Mouse (Mus musculus): ENCODE results near the gene Serpine1. TPM values are rescaled to one million over a fixed set of nuclear protein-coding genes. Genes with fewer than 3 reads are reported as not detected.

Gene Serpine1
- polyA plus RNA-seq, 1 experiment from 2014 or later = 0.86 TPM

GRCm38 (mm10) chr5:137046991-137047390 is 25.1 kb downstream of the Serpine1 start:
- no peak for ATAC-seq (ENCODE audit: borderline replicate concordance, extremely low read depth, low FRiP score, low TSS enrichment)
- H3K27me3 ChIP-seq = no peaks in the 10 kb centered on the region
- no peaks in the 10 kb centered on the region for H3K9me3 ChIP-seq
- H3K4me2 ChIP-seq = no peak overlapping the region
- H3K36me3 ChIP-seq = peaks cover 9% of the 10 kb centered on the region
- H3K4me3 ChIP-seq = no peak overlapping the region
- no peak overlapping the region for H3K9ac ChIP-seq
- H3K27ac ChIP-seq = no peak overlapping the region
- H3K4me1 ChIP-seq = peaks cover 10% of the 10 kb centered on the region

- H3K4me3 ChIP-seq = peak overlapping the region; percentile 76
- H3K27ac ChIP-seq = no peak overlapping the region
- WGBS = 20% methylated on average over 5 of the region's 5 CpGs
- no peaks in the 10 kb centered on the region for H3K27me3 ChIP-seq
- H3K4me2 ChIP-seq = peak overlapping the region; percentile 85
- no peaks in the 10 kb centered on the region for H3K9me3 ChIP-seq
- no peak overlapping the region for H3K9ac ChIP-seq
- peaks cover 16% of the 10 kb centered on the region for H3K36me3 ChIP-seq
- peaks cover 10% of the 10 kb centered on the region for H3K4me1 ChIP-seq
- no peak for ATAC-seq (ENCODE audit: borderline replicate concordance, extremely low read depth, low FRiP score, low TSS enrichment)
Observed at GRCm38 (mm10) chr5:137046324-137046718, 25.7 kb downstream of the Serpine1 start.

DNA sequence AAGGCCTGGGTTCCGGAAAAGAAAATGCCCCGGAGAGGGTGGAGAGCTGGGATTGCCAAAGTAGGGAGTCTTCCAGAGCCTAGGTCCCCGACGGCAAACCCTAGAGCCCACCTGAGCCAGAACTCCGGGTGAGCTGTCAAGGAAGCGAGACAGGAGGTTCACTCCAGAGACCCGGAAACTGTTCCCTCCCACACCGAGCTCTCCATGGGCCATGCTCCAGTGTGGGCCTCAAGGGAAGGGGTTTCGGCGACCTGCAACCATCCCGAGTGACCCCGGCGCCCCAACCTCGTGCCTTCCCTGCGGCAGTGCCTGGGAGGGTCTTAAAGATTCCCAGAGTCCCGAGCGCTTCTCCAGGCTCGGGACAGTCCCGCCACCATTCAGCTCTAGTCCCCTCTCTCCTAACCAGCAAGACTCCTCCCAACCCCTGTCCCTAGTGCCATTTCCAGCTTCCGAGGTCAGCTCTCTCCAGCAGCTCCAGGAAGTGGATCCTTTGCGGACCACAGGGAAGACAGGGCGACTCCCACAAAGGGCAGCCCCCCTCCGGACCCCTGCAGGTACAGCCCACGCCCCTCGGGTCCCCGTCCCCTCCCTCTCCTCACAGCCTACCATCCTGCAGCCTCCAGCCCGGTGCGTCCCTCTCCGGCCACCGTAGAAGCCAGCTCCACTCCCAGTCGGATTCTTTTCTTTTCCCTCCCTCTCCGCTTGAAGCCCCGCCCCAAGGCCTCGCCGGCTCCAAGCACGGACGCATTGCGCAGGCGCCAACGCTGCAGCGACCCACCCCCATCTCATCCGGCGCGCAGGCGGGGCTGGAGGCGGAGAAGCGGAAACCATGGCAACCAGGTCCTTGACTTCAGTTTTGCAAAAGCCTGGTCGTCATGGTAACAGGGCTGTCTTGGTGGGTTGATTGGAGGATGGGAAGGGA is 26.4 kb downstream of the Serpine1 start, which contains the start of gene Ap1s1:
TSS of gene Ap1s1 (minus strand) at position 734 of the 922 bp plus-strand sequence.
- H3K27me3 ChIP-seq = no peaks in the 10 kb centered on the region
- under 1% methylated on average over 48 of the region's 48 CpGs for WGBS
- peak; percentile 91 for ATAC-seq (ENCODE audit: borderline replicate concordance, extremely low read depth, low FRiP score, low TSS enrichment)

DNA sequence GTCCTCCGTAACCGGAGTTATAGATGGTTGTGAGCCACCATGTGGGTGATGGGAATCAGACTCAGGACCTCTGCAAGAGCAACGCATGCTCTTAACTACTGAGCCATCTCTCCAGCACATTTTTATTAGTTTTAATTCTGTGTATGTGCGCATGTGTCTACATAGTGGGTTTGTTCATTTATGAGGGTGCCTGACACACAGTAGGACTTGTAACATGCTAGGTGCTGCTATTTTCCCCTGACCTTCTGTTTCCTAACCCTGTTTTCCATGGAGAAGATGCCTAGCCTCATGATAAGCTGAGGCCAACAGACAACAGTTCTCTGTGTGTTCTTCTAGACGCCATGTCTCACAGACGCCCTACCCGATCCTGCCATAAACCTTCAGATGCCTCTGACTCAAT is 28.1 kb downstream of the Serpine1 start:
- 95% methylated on average over 7 of the region's 7 CpGs for WGBS
- Histone ChIP-seq H3K27me3 (no peaks in the 10 kb centered on the region), H3K4me2 (no peak overlapping the region), H3K36me3 (peaks cover 35% of the 10 kb centered on the region), H3K27ac (no peak overlapping the region), H3K4me3 (no peak overlapping the region), H3K4me1 (peaks cover 10% of the 10 kb centered on the region), H3K9me3 (no peaks in the 10 kb centered on the region), H3K9ac (no peak overlapping the region)
- no peak for ATAC-seq (ENCODE audit: borderline replicate concordance, extremely low read depth, low FRiP score, low TSS enrichment)

More for the DNA sequence above, 26.4 kb downstream of the Serpine1 start, which contains the start of gene Ap1s1:
- peaks cover 10% of the 10 kb centered on the region for H3K4me1 ChIP-seq
- H3K9ac ChIP-seq = peak within 1 kb of the TSS; percentile 83
- peak within 1 kb of the TSS; percentile 72 for H3K27ac ChIP-seq
- H3K4me3 ChIP-seq = peak within 1 kb of the TSS; percentile 76
- peak within 1 kb of the TSS; percentile 85 for H3K4me2 ChIP-seq
- H3K36me3 ChIP-seq = peaks cover 21% of the 10 kb centered on the region
- no peaks in the 10 kb centered on the region for H3K9me3 ChIP-seq

GRCm38 (mm10) chr5:137041442-137041841 is 30.6 kb downstream of the Serpine1 start:
- no peak for ATAC-seq (ENCODE audit: borderline replicate concordance, extremely low read depth, low FRiP score, low TSS enrichment)

GRCm38 (mm10) chr5:137039453-137039852 is 32.6 kb downstream of the Serpine1 start:
- Histone ChIP-seq H3K4me2 (no peak overlapping the region), H3K9me3 (no peaks in the 10 kb centered on the region), H3K9ac (no peak overlapping the region), H3K27me3 (no peaks in the 10 kb centered on the region), H3K27ac (no peak overlapping the region), H3K4me3 (no peak overlapping the region), H3K4me1 (no peaks in the 10 kb centered on the region; the same call in 1 of the 2 replicates), H3K36me3 (peaks cover 64% of the 10 kb centered on the region)
- no peak for ATAC-seq (ENCODE audit: borderline replicate concordance, extremely low read depth, low FRiP score, low TSS enrichment)
- WGBS = 92% methylated on average over 10 of the region's 10 CpGs

More at GRCm38 (mm10) chr5:137041442-137041841, 30.6 kb downstream of the Serpine1 start:
- Histone ChIP-seq H3K36me3 (peaks cover 58% of the 10 kb centered on the region), H3K27ac (no peak overlapping the region), H3K4me3 (no peak overlapping the region), H3K27me3 (no peaks in the 10 kb centered on the region), H3K4me1 (peaks cover 10% of the 10 kb centered on the region), H3K9ac (no peak overlapping the region), H3K9me3 (no peaks in the 10 kb centered on the region), H3K4me2 (no peak overlapping the region)
- 88% methylated on average over 10 of the region's 10 CpGs for WGBS

GRCm38 (mm10) chr5:137036211-137036610 is 35.9 kb downstream of the Serpine1 start:
- ATAC-seq (ENCODE audit: borderline replicate concordance, extremely low read depth, low FRiP score, low TSS enrichment) = no peak
- no peak overlapping the region for H3K9ac ChIP-seq
- H3K4me3 ChIP-seq = no peak overlapping the region
- peaks cover 14% of the 10 kb centered on the region for H3K27me3 ChIP-seq
- no peak overlapping the region for H3K4me2 ChIP-seq
- WGBS = 76% methylated on average over 13 of the region's 13 CpGs
- H3K36me3 ChIP-seq = peaks cover 46% of the 10 kb centered on the region
- no peaks in the 10 kb centered on the region for H3K9me3 ChIP-seq
- peaks cover 14% of the 10 kb centered on the region for H3K4me1 ChIP-seq
- no peak overlapping the region for H3K27ac ChIP-seq

- Histone ChIP-seq H3K9ac (peak overlapping the region; percentile 21; the same call in 1 of the 2 replicates), H3K9me3 (no peaks in the 10 kb centered on the region), H3K27me3 (peaks cover 49% of the 10 kb centered on the region), H3K27ac (no peak overlapping the region), H3K4me3 (peak overlapping the region; percentile 46), H3K4me1 (peaks cover 27% of the 10 kb centered on the region), H3K4me2 (peak overlapping the region; percentile 99), H3K36me3 (peaks cover 17% of the 10 kb centered on the region)
- under 1% methylated on average over 45 of the region's 49 CpGs for WGBS
- peak; percentile 82 for ATAC-seq (ENCODE audit: borderline replicate concordance, extremely low read depth, low FRiP score, low TSS enrichment)
Observed at GRCm38 (mm10) chr5:137032641-137033074, 39.4 kb downstream of the Serpine1 start.

GRCm38 (mm10) chr5:137032033-137032421 is 40.0 kb downstream of the Serpine1 start:
- WGBS = under 1% methylated on average over 33 of the region's 33 CpGs
- H3K36me3 ChIP-seq = peaks cover 11% of the 10 kb centered on the region
- no peak overlapping the region for H3K9ac ChIP-seq
- peaks cover 55% of the 10 kb centered on the region for H3K27me3 ChIP-seq
- no peak overlapping the region for H3K27ac ChIP-seq
- H3K4me3 ChIP-seq = peak overlapping the region; percentile 46
- no peaks in the 10 kb centered on the region for H3K9me3 ChIP-seq
- H3K4me1 ChIP-seq = peaks cover 27% of the 10 kb centered on the region
- no peak for ATAC-seq (ENCODE audit: borderline replicate concordance, extremely low read depth, low FRiP score, low TSS enrichment)
- peak overlapping the region; percentile 99 for H3K4me2 ChIP-seq

DNA sequence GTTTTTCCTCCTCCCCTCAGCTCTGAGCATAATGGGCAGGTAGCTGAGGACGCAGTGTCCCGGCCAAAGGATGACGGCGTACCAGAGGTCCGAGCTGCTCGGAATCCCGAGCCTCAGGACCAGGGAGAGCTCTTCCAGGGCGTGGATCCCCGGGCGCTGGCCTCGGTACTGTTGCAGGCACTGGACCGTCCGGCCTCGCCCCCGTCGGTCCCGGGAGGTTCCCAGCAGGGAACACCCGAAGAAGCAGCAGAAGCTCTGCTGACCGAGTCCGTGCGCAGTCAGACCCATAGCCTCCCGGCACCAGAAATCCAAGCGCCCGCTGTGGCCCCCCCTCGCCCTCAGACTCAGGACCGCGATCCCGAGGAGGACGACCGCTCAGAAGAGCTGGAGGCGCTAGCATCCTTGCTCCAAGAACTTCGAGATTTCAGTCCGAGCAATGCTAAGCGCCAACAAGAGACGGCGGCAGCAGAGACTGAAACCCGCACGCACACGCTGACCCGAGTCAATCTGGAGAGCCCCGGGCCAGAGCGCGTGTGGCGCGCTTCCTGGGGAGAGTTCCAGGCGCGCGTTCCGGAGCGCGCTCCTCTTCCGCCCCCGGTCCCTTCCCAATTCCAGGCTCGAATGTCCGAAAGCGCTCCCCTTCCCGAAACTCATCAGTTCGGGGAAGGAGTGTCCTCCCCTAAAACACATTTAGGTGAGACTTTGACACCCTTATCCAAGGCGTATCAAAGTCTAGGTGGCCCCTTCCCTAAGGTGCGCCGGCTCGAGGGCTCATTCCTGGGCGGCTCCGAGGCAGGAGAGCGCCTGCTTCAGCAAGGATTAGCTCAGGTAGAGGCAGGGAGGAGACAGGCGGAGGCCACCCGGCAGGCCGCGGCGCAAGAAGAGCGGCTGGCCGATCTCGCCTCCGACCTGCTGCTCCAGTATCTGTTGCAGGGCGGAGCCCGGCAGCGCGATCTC is 40.7 kb downstream of the Serpine1 start:
- no peak for ATAC-seq (ENCODE audit: borderline replicate concordance, extremely low read depth, low FRiP score, low TSS enrichment)
- Histone ChIP-seq H3K36me3 (peaks cover 4% of the 10 kb centered on the region), H3K9me3 (no peaks in the 10 kb centered on the region), H3K27ac (no peak overlapping the region), H3K9ac (no peak overlapping the region), H3K4me2 (peak overlapping the region; percentile 99), H3K4me1 (peaks cover 27% of the 10 kb centered on the region), H3K4me3 (peak overlapping the region; percentile 46), H3K27me3 (peaks cover 61% of the 10 kb centered on the region)
- WGBS = under 1% methylated on average over 78 of the region's 78 CpGs

GRCm38 (mm10) chr5:137030416-137030810 is 41.7 kb downstream of the Serpine1 start:
- Histone ChIP-seq H3K4me2 (peak overlapping the region; percentile 63), H3K27ac (no peak overlapping the region), H3K4me1 (peaks cover 27% of the 10 kb centered on the region), H3K36me3 (no peaks in the 10 kb centered on the region), H3K4me3 (peak overlapping the region; percentile 24; the same call in 1 of the 2 replicates), H3K9me3 (no peaks in the 10 kb centered on the region), H3K9ac (no peak overlapping the region), H3K27me3 (peaks cover 71% of the 10 kb centered on the region)
- 16% methylated on average over 22 of the region's 22 CpGs for WGBS
- no peak for ATAC-seq (ENCODE audit: borderline replicate concordance, extremely low read depth, low FRiP score, low TSS enrichment)
